Mouse (Mus musculus): ENCODE results near the gene Gphn.
"Not testable (repeated sequence)": the region's sequence is repeated elsewhere in the genome, so short reads cannot be mapped to it uniquely, and the experiment has no call there.

Gene Gphn

GRCm38 (mm10) chr12:78332107-78332506 is 105.9 kb downstream of the Gphn start:
- DNase-seq (ENCODE audit: low read depth in 1 of 2, low spot score in 2 of 2): no peak

GRCm38 (mm10) chr12:78356472-78356871 is 130.3 kb downstream of the Gphn start:
- DNase-seq (ENCODE audit: low read depth in 1 of 2, low spot score in 2 of 2): no peak

GRCm38 (mm10) chr12:78389267-78389666 is 163.1 kb downstream of the Gphn start:
- no peak for DNase-seq (ENCODE audit: low read depth in 1 of 2, low spot score in 2 of 2)

- no peak for DNase-seq (ENCODE audit: low read depth in 1 of 2, low spot score in 2 of 2)
Observed at GRCm38 (mm10) chr12:78395297-78395696, 169.1 kb downstream of the Gphn start.

- not testable (repeated sequence) for DNase-seq (ENCODE audit: low read depth in 1 of 2, low spot score in 2 of 2)
Observed at GRCm38 (mm10) chr12:78407518-78407917, 181.3 kb downstream of the Gphn start.

GRCm38 (mm10) chr12:78522176-78522575 is 296.0 kb downstream of the Gphn start:
- DNase-seq (ENCODE audit: low read depth in 1 of 2, low spot score in 2 of 2): no peak

- no peak for DNase-seq (ENCODE audit: low read depth in 1 of 2, low spot score in 2 of 2)
Observed at GRCm38 (mm10) chr12:78522804-78523394, 296.7 kb downstream of the Gphn start.

GRCm38 (mm10) chr12:78537590-78537989 is 311.4 kb downstream of the Gphn start:
- not testable (repeated sequence) for DNase-seq (ENCODE audit: low read depth in 1 of 2, low spot score in 2 of 2)

GRCm38 (mm10) chr12:78550913-78551312 is 324.7 kb downstream of the Gphn start:
- DNase-seq (ENCODE audit: low read depth in 1 of 2, low spot score in 2 of 2): no peak

- DNase-seq (ENCODE audit: low read depth in 1 of 2, low spot score in 2 of 2): no peak
Observed at GRCm38 (mm10) chr12:78631816-78632215, 405.6 kb downstream of the Gphn start.

GRCm38 (mm10) chr12:78639466-78639865 is 413.3 kb downstream of the Gphn start:
- DNase-seq (ENCODE audit: low read depth in 1 of 2, low spot score in 2 of 2): no peak

GRCm38 (mm10) chr12:78640086-78640485 is 413.9 kb downstream of the Gphn start:
- no peak for DNase-seq (ENCODE audit: low read depth in 1 of 2, low spot score in 2 of 2)

GRCm38 (mm10) chr12:78641220-78641619 is 415.0 kb downstream of the Gphn start:
- DNase-seq (ENCODE audit: low read depth in 1 of 2, low spot score in 2 of 2): no peak

- DNase-seq (ENCODE audit: low read depth in 1 of 2, low spot score in 2 of 2): no peak
Observed at GRCm38 (mm10) chr12:78643691-78644090, 417.5 kb downstream of the Gphn start.

- DNase-seq (ENCODE audit: low read depth in 1 of 2, low spot score in 2 of 2): no peak
Observed at GRCm38 (mm10) chr12:78645282-78645681, 419.1 kb downstream of the Gphn start.

GRCm38 (mm10) chr12:78659718-78660304 is 433.6 kb downstream of the Gphn start:
- no peak for DNase-seq (ENCODE audit: low read depth in 1 of 2, low spot score in 2 of 2)

- DNase-seq (ENCODE audit: low read depth in 1 of 2, low spot score in 2 of 2): no peak
Observed at GRCm38 (mm10) chr12:78678101-78678806, 452.1 kb downstream of the Gphn start.

- no peak for DNase-seq (ENCODE audit: low read depth in 1 of 2, low spot score in 2 of 2)
Observed at GRCm38 (mm10) chr12:78678807-78679189, 452.6 kb downstream of the Gphn start.

- no peak for DNase-seq (ENCODE audit: low read depth in 1 of 2, low spot score in 2 of 2)
Observed at GRCm38 (mm10) chr12:78681048-78681447, 454.9 kb downstream of the Gphn start.

GRCm38 (mm10) chr12:78682279-78682678 is 456.1 kb downstream of the Gphn start:
- DNase-seq (ENCODE audit: low read depth in 1 of 2, low spot score in 2 of 2): no peak

- no peak for DNase-seq (ENCODE audit: low read depth in 1 of 2, low spot score in 2 of 2)
Observed at GRCm38 (mm10) chr12:78685669-78686215, 459.6 kb downstream of the Gphn start.

- DNase-seq (ENCODE audit: low read depth in 1 of 2, low spot score in 2 of 2): no peak
Observed at GRCm38 (mm10) chr12:78688876-78689275, 462.7 kb downstream of the Gphn start.

Data from monocyte, adult 2 months (primary cell).